Mouse (Mus musculus) Patski (cell line): ENCODE data around the gene Gm3591. TPM values are rescaled to one million over a fixed set of nuclear protein-coding genes. Genes with fewer than 3 reads are reported as not detected.
"Not testable (repeated sequence)": the region's sequence is repeated elsewhere in the genome, so short reads cannot be mapped to it uniquely, and the experiment has no call there.

ENCODE experiments used
- ATAC-seq: fragments of 100-300 bp; one replicate; pipeline ENCODE4 v1.8.0; 2021
- CTCF ChIA-PET: fragments of 350-600 bp; sonication (Branson Sonifier 250); formaldehyde crosslinking; loops from one replicate; lab custom pipeline; 2022; ENCODE audit warnings: inconsistent platforms; lab: Charles Lee
- POLR2A ChIA-PET: fragments of 350-600 bp; sonication (Branson Sonifier 250); formaldehyde crosslinking; loops from one replicate; lab custom pipeline; 2022; ENCODE audit warnings: antibody characterized with exemption, inconsistent platforms; lab: Charles Lee
- DNase-seq: peaks from one replicate; pipeline ENCODE4 v3.0.0-alpha.2; 2011; ENCODE audit warnings: low read depth, low spot score
- H3K27me3 ChIP-seq: fragments of 371-371 bp; one replicate; pipeline ENCODE4 v1.5.1; 2021
- in situ Hi-C: fragments of 300-500 bp; cut with MboI; formaldehyde crosslinking; loops from 3 replicates; pipeline ENCODE4 v1.11.1; 2018; ENCODE audit warnings: low pct_unique_long_range_greater_than_20kb, mixed read lengths
- polyA plus RNA-seq: library from polyadenylated mRNA; unstranded; gene quantifications from one replicate; pipeline ENCODE4 v1.2.3, GENCODE M21; 2021

The Gm3591 gene
- polyA plus RNA-seq: not detected

- ATAC-seq, in situ Hi-C loops, CTCF ChIA-PET, H3K27me3 ChIP-seq, DNase-seq, POLR2A ChIA-PET: not testable (repeated sequence)
Observed at GRCm38 (mm10) chr14:6412382-6412781, at the start of gene Gm3591. TSS of gene Gm3591 (minus strand) at chr14:6412482.

- ATAC-seq: not testable (repeated sequence)
Observed at GRCm38 (mm10) chr14:6444511-6444910, 32.2 kb upstream of the Gm3591 start, which contains the start of gene Gm3594. TSS of gene Gm3594 (minus strand) at chr14:6444611.

GRCm38 (mm10) chr14:6440774-6441173, 28.5 kb upstream of the Gm3591 start:
- in situ Hi-C loops, POLR2A ChIA-PET, CTCF ChIA-PET, DNase-seq, ATAC-seq, H3K27me3 ChIP-seq: not testable (repeated sequence)

More at GRCm38 (mm10) chr14:6444511-6444910, 32.2 kb upstream of the Gm3591 start, which contains the start of gene Gm3594:
- in situ Hi-C loops, CTCF ChIA-PET, DNase-seq, H3K27me3 ChIP-seq, POLR2A ChIA-PET: not testable (repeated sequence)

GRCm38 (mm10) chr14:6440206-6440605, 27.9 kb upstream of the Gm3591 start:
- POLR2A ChIA-PET, DNase-seq, H3K27me3 ChIP-seq, CTCF ChIA-PET, in situ Hi-C loops, ATAC-seq: not testable (repeated sequence)

GRCm38 (mm10) chr14:6426766-6427165, 14.5 kb upstream of the Gm3591 start:
- H3K27me3 ChIP-seq, CTCF ChIA-PET, POLR2A ChIA-PET, in situ Hi-C loops, DNase-seq, ATAC-seq: not testable (repeated sequence)

GRCm38 (mm10) chr14:6426353-6426752, 14.1 kb upstream of the Gm3591 start:
- DNase-seq, CTCF ChIA-PET, POLR2A ChIA-PET, H3K27me3 ChIP-seq, ATAC-seq, in situ Hi-C loops: not testable (repeated sequence)

GRCm38 (mm10) chr14:6390219-6390618, 22.1 kb downstream of the Gm3591 start, which contains the start of gene Gm16440:
TSS of gene Gm16440 (minus strand) at chr14:6390319.
- POLR2A ChIA-PET, DNase-seq, ATAC-seq, H3K27me3 ChIP-seq, CTCF ChIA-PET, in situ Hi-C loops: not testable (repeated sequence)

Other genes with a start within 250 kb of the Gm3591 start
- not detected for gene Gm21560, start 193.2 kb downstream of the Gm3591 start, polyA plus RNA-seq
- 0.09 TPM for gene Gm3411, start 125.2 kb downstream of the Gm3591 start, polyA plus RNA-seq
- not detected for gene Gm21103, start 107.6 kb downstream of the Gm3591 start, polyA plus RNA-seq
- not detected for gene Gm3618, start 68.8 kb downstream of the Gm3591 start, polyA plus RNA-seq
- gene Gm16440, start 22.2 kb downstream of the Gm3591 start, polyA plus RNA-seq: not detected
- not detected for gene Gm3594, start 32.1 kb upstream of the Gm3591 start, polyA plus RNA-seq
- not detected for gene Gm8356, start 124.8 kb upstream of the Gm3591 start, polyA plus RNA-seq
- not detected for gene Gm3629, start 178.1 kb upstream of the Gm3591 start, polyA plus RNA-seq
- gene Gm3460, start 209.9 kb upstream of the Gm3591 start, polyA plus RNA-seq: not detected